Mouse (Mus musculus) spleen, adult 2 months (tissue): ENCODE measurements around the gene Tubb3.

ENCODE experiments used
- CTCF ChIP-seq: fragments of 200-500 bp; IDR thresholded peaks from 2 replicates; pipeline ENCODE4 v1.5.1; 2011; ENCODE audit warnings: mild to moderate bottlenecking, inconsistent platforms; ENCODE audit not compliant: insufficient read depth, insufficient read length, insufficient replicate concordance; ENCODE audit errors: extremely low read depth
- POLR2A ChIP-seq: fragments of 200-500 bp; IDR thresholded peaks from 2 replicates; pipeline ENCODE4 v1.6.1; 2011; ENCODE audit warnings: low read depth, low read length, inconsistent platforms

- TF ChIP-seq POLR2A (peak; percentile 40; the same call in 1 of the 2 replicates), CTCF (peak; percentile 77)
Observed at GRCm38 (mm10) chr8:123442871-123443575, 31.8 kb downstream of the Tubb3 start.
